Mouse (Mus musculus) olfactory bulb, adult 2 months (tissue): Measurements from ENCODE around the gene Clint1. TPM values are rescaled to one million over a fixed set of nuclear protein-coding genes. Genes with fewer than 3 reads are reported as not detected.

Source experiments
- H3K27ac ChIP-seq: fragments of 200-500 bp; 2 replicates; pipeline ENCODE4 v1.5.1; 2012; ENCODE audit warnings: low read depth, low read length; ENCODE audit not compliant: insufficient read depth
- H3K4me1 ChIP-seq: fragments of 200-500 bp; 2 replicates; pipeline ENCODE4 v1.6.1; 2012; ENCODE audit warnings: low read length; ENCODE audit not compliant: control insufficient read depth, insufficient read depth
- H3K4me3 ChIP-seq: fragments of 200-500 bp; 2 replicates; pipeline ENCODE4 v1.5.1; 2012; ENCODE audit warnings: mild to moderate bottlenecking, low read depth, low read length, moderate library complexity; ENCODE audit not compliant: insufficient read depth
- CTCF ChIP-seq: fragments of 200-500 bp; IDR thresholded peaks from 2 replicates; pipeline ENCODE4 v1.5.1; 2012; ENCODE audit warnings: low read depth, mild to moderate bottlenecking, low read length, moderate library complexity; ENCODE audit not compliant: insufficient read depth
- POLR2A ChIP-seq: fragments of 200-500 bp; IDR thresholded peaks from 2 replicates; pipeline ENCODE4 v1.6.1; 2012; ENCODE audit warnings: mild to moderate bottlenecking, low read depth, low read length, moderate library complexity; ENCODE audit not compliant: insufficient read depth
- WGBS: fragments of 180-500 bp; shearing (Covaris S2); methylation state at CpG from one replicate; pipeline ENCODE4 v1.1.7; 2018; 5-methylcytosine and 5-hydroxymethylcytosine counted together
- polyA plus RNA-seq: library from polyadenylated mRNA; stranded (reverse); fragments of >200 nt; gene quantifications from 2 replicates; pipeline ENCODE4 v1.2.4, GENCODE M21; 2012; ENCODE audit warnings: low replicate concordance; ENCODE audit not compliant: missing spikeins, insufficient read depth, insufficient read length

The Clint1 gene
- polyA plus RNA-seq, 1 experiment, result not detected

- under 1% methylated on average over 49 of the region's 49 CpGs for WGBS
- TF ChIP-seq POLR2A, result no peak
- no peak for TF ChIP-seq CTCF
- no peak overlapping the region for H3K27ac ChIP-seq
- H3K4me1 ChIP-seq, result peaks cover 12% of the 10 kb centered on the region; the same call in 1 of the 2 replicates
- H3K4me3 ChIP-seq, result peak overlapping the region; percentile 78
These were observed 92.2 kb downstream of the Clint1 start for GRCm38 (mm10) chr11:45943891-45944642.

- H3K4me3 ChIP-seq, result peak within 1 kb of the TSS; percentile 78
- no peak within 1 kb of the TSS for H3K27ac ChIP-seq
- TF ChIP-seq POLR2A (no peak), CTCF (peak; percentile 100)
- peaks cover 12% of the 10 kb centered on the region; the same call in 1 of the 2 replicates for H3K4me1 ChIP-seq
- WGBS, result under 1% methylated on average over 55 of the region's 55 CpGs
These were observed 92.8 kb downstream of the Clint1 start, which contains the start of gene Lsm11 for GRCm38 (mm10) chr11:45944643-45945156. Lsm11 (minus strand) TSS chr11:45944935.

- TF ChIP-seq POLR2A (no peak), CTCF (no peak)
- no peak overlapping the region for H3K27ac ChIP-seq
- WGBS, result 76% methylated on average over 4 of the region's 4 CpGs
- peaks cover 12% of the 10 kb centered on the region; the same call in 1 of the 2 replicates for H3K4me1 ChIP-seq
- H3K4me3 ChIP-seq, result no peak overlapping the region
These were observed 94.9 kb downstream of the Clint1 start for GRCm38 (mm10) chr11:45946796-45947195.

GRCm38 (mm10) chr11:45947491-45947890 is 95.6 kb downstream of the Clint1 start:
- Histone ChIP-seq H3K27ac (no peak overlapping the region), H3K4me1 (peaks cover 12% of the 10 kb centered on the region; the same call in 1 of the 2 replicates), H3K4me3 (no peak overlapping the region)
- TF ChIP-seq CTCF (no peak), POLR2A (no peak)
- WGBS, result 80% methylated on average over 2 of the region's 2 CpGs

GRCm38 (mm10) chr11:45955127-45955627 is 103.3 kb downstream of the Clint1 start, which contains the start of gene Thg1l:
Thg1l (minus strand) TSS chr11:45955494.
- H3K4me1 ChIP-seq, result no peaks in the 10 kb centered on the region
- peak within 1 kb of the TSS; percentile 52; the same call in 1 of the 2 replicates for H3K27ac ChIP-seq
- peak within 1 kb of the TSS; percentile 79 for H3K4me3 ChIP-seq
- WGBS, result under 1% methylated on average over 32 of the region's 32 CpGs
- no peak for TF ChIP-seq CTCF
- peak; percentile 69 for TF ChIP-seq POLR2A

- Histone ChIP-seq H3K27ac (no peak overlapping the region), H3K4me3 (no peak overlapping the region), H3K4me1 (no peaks in the 10 kb centered on the region)
- WGBS, result 78% methylated on average over 3 of the region's 3 CpGs
- TF ChIP-seq CTCF, result no peak
- no peak for TF ChIP-seq POLR2A
These were observed 107.7 kb downstream of the Clint1 start for GRCm38 (mm10) chr11:45959598-45959997.

- no peak for TF ChIP-seq CTCF
- TF ChIP-seq POLR2A, result no peak
- H3K4me1 ChIP-seq, result no peaks in the 10 kb centered on the region
- 87% methylated on average over 5 of the region's 5 CpGs for WGBS
- no peak overlapping the region for H3K4me3 ChIP-seq
- no peak overlapping the region for H3K27ac ChIP-seq
These were observed 108.2 kb downstream of the Clint1 start for GRCm38 (mm10) chr11:45960003-45960402.

Other genes with a start within 250 kb of the Clint1 start
- gene Lsm11, start 92.9 kb downstream of the Clint1 start, polyA plus RNA-seq, result not detected in 2 replicates
- not detected in 2 replicates for gene Thg1l, start 103.4 kb downstream of the Clint1 start, polyA plus RNA-seq
- not detected in 2 replicates for gene Sox30, start 128.3 kb downstream of the Clint1 start, polyA plus RNA-seq
- gene Gm12166, start 200.3 kb downstream of the Clint1 start, polyA plus RNA-seq, result not detected in 2 replicates
- not detected in 2 replicates for gene Adam19, start 203.9 kb downstream of the Clint1 start, polyA plus RNA-seq